Mouse (Mus musculus) bone marrow, adult 2 months (tissue): ENCODE measurements around the gene Akr1a1.

Experiments
- CTCF ChIP-seq: fragments of 200-500 bp; IDR thresholded peaks from 2 replicates; pipeline ENCODE4 v1.5.1; 2011; ENCODE audit warnings: low read length, control low read depth; ENCODE audit not compliant: control insufficient read depth, insufficient read depth
- POLR2A ChIP-seq: fragments of 200-500 bp; IDR thresholded peaks from 2 replicates; pipeline ENCODE4 v1.6.1; 2011; ENCODE audit warnings: low read depth, mild to moderate bottlenecking, control low read depth, low read length, borderline replicate concordance; ENCODE audit not compliant: control insufficient read depth

- no peak for TF ChIP-seq CTCF
- TF ChIP-seq POLR2A = no peak
Observed at GRCm38 (mm10) chr4:116650365-116650764, 1.1 kb downstream of the Akr1a1 start.
